Mouse (Mus musculus) ES-Bruce4 (cell line): Measurements from ENCODE around the gene Acot11.

Experiments used
- CTCF ChIP-seq: IDR thresholded peaks from one replicate; pipeline ENCODE4 v1.8.1; 2011; ENCODE audit warnings: low read depth, low read length
- EP300 ChIP-seq: IDR thresholded peaks from 2 replicates; pipeline ENCODE4 v1.6.1; 2011; ENCODE audit warnings: low read depth, low read length; ENCODE audit not compliant: insufficient read depth

- TF ChIP-seq EP300 = no peak
- TF ChIP-seq CTCF = no peak
These were observed 5.8 kb downstream of the Acot11 start for GRCm38 (mm10) chr4:106798908-106799546.
